Mouse (Mus musculus): ENCODE data around the gene Ccdc78.

- TF ChIP-seq CTCF (IDR thresholded peaks at IDR 0.05; ENCODE audit: low read depth, low read length) (no peak), POLR2A (IDR thresholded peaks at IDR 0.05; ENCODE audit: insufficient read depth, low read length) (no peak), EP300 (IDR thresholded peaks at IDR 0.05; ENCODE audit: insufficient read depth, low read depth, low read length) (no peak)
These were observed 47.7 kb downstream of the Ccdc78 start for GRCm38 (mm10) chr17:25833961-25834594.
